Mouse (Mus musculus) layer of hippocampus, postnatal 25 days (tissue): ENCODE data around the gene Mest. TPM values are rescaled to one million over a fixed set of nuclear protein-coding genes. Genes with fewer than 3 reads are reported as not detected.

Experiments used
- DNase-seq, 2 experiments: peaks; one replicate each; pipeline ENCODE4 v3.0.0; 2022; ENCODE audit warnings: mixed read lengths in 2 of 2, low spot score in 1 of 2; ENCODE audit errors: extremely low spot score in 1 of 2
- microRNA-seq, 2 experiments: library from miRNA; unstranded; fragments of <30 nt; microRNA quantifications; one replicate each; pipeline ENCODE4 v1.2.0; 2021
- total RNA-seq, 2 experiments: library from RNA; stranded (reverse); gene quantifications; 2 replicates each; pipeline ENCODE4 v1.2.3; 2021

Mest gene
- total RNA-seq, 2 experiments from 2014 or later: 49.8 to 50.2 TPM

GRCm38 (mm10) chr6:30737548-30738463 lies 14.5 kb downstream of the Mest start:
- peak; percentile 66 to 68 for DNase-seq

DNA sequence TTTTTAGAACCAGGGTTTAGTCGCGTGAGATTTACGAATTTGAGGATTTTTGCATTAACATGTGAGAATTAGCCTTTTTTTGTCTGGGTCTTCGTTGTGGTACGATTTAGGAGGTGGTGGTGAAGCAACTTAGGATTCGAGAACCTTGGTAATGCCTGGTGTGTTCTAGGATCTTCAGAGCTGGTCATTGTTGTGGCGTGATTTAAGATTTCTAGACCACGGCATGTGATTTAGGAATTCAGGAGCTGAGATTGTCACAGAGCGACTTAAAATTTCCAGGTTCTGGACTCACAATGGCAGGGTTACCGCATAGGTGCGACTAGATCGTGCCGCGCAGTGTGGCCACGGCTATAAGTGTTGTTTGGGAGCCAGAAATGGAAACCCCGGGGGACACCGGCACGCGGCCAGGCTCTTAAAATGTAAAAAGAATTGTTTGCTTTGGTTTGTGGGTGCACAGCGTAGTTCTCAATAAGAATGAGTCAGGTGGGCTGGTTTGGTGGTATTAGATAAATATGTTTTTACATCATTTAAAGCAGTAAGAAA lies 15.2 kb downstream of the Mest start:
- no peak for DNase-seq

- DNase-seq: no peak
Observed at GRCm38 (mm10) chr6:30739177-30739747, 15.9 kb downstream of the Mest start.

DNA sequence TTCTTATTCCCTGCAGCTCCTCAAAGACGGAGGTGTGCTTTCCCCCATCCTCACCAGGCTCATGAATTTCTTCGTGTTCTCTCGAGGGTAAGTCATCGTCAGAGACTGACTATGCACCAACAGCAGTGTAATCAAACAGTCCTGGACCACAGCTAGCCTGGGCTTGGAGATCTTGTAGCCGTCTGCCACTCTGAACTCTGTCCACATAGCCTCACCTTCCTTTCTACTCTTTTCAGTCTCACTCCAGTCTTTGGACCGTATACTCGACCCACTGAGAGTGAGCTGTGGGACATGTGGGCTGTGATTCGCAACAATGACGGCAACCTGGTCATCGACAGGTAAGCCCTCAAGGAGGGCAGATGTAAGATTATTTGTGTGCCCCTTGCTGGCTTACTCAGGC lies 21.5 kb downstream of the Mest start:
- no peak for DNase-seq

DNA sequence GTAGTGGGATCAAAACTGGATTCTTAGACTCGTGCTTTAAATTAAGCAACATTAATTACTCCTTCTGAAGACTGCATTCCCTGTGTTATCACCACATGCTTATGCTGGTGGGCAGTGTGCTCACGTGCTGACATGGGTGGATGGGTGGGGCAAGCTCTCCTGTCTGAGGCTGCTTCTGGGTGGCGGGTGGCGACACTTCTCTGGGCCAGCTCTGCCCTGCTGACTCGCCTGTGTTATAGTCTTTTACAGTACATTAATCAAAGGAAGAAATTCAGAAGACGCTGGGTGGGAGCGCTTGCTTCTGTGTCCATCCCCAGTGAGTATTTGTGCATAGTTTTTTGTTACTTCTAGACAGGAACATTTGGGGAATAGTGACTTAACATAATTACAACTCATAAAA lies 22.2 kb downstream of the Mest start:
- no peak for DNase-seq

DNA sequence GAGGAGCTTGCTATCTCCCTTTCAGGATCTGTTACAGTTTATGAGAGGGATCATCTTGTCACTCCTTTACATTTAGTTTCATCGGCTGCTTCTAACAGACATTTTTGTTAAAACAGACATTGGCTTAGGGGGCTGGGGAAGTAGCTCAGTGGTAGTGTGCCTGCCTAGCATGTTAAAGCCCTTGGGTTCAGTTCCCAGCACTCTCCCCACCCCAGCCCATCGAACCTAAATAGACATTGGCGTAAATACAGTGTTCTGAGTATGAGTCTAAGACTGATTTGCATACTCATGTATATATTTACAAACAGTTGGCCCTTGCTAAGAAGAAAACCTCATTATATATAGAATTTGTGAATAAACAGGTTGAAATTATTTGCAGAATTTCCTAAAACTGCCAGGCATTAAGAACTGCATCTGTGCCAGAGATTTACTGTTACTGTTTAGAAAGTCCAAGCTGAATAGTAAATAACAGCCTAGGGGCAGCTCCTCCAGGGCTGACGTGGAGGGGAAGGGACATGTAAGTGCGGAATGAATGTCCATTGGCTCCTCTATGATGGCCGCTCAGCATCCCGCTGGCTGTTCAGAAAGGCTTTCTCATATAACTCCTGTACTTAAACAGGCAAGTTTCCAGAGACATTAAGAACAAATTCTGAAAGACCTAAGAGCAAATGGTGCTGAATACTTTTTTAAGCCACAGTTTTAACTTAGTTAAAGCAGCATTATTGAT lies 24.4 kb downstream of the Mest start:
- DNase-seq: no peak

GRCm38 (mm10) chr6:30748358-30748910 lies 25.1 kb downstream of the Mest start:
- peak in 1 of 2 experiments; percentile 21 for DNase-seq

DNA sequence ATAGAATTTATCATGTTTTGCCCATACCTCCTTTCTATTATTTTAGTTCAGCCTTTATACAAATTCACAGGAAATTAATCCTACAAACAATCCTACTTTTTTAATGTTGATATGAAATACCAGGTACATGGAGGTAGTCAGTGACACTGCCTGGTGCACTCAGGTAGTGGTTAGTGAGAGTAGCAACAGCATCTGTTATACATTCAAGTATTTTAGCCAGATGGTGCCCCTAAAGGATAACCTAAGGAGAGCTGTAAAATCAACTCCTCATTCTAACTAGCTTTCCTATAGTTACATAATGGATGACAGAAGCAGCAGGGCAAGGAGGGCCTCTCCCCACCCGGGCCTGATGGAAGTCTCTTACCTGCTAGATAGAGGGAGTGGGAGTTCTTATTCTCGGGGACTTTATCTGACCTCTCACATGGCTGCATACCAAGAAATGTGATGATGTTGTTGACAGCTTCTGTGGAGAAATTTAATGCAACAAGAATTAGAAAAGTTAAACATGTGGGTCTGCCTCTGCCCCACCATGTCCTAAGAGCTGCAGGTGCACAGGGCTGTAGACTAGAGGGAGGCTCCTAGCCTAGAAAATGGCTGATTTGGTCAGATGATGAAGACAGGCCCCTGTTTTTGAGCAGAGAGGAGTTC lies 25.8 kb downstream of the Mest start:
- DNase-seq: no peak

- no peak for DNase-seq
Observed at GRCm38 (mm10) chr6:30749892-30750291, 26.5 kb downstream of the Mest start.

DNA sequence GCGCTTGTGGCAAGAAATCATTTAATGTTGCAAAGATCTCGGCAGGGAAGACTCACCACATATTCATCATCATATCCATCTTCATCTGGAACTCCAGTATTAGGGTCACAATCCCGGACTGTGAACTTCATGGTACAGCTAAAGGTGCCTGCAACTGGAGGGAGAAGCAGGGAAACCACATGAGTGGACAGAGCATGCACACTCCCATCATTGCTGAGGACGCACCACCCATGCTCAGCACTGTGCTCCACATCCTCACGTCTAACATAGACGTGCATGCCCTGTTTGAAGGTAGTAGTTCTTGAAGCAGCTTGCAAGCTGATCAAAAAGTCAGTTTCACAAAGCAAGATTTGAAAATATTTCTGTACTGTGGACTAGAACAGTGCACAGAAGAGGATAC lies 27.1 kb downstream of the Mest start:
- no peak for DNase-seq

- no peak for DNase-seq
Observed at GRCm38 (mm10) chr6:30751209-30751608, 27.9 kb downstream of the Mest start.

Small RNA genes lying within 50 kb of the gene (microRNA-seq; reads per million reads assigned to microRNA genes)
- 2,077 to 3,002 reads per million in 2 experiments for gene Mir335

Other genes with a start within 250 kb of the Mest start
- 10 to 100 TPM; 15.8 to 20.7 TPM for gene Tmem209, start 213.8 kb upstream of the Mest start, total RNA-seq
- gene Ssmem1, start 213.7 kb upstream of the Mest start, total RNA-seq: 1 to 10 TPM in 1 of 2 experiments, under 1 TPM in 1; 0.37 to 1.2 TPM
- 1 to 10 TPM; 1.2 to 1.4 TPM for gene Cpa2, start 182.0 kb upstream of the Mest start, total RNA-seq
- gene Cpa4, start 155.2 kb upstream of the Mest start, total RNA-seq: not detected
- gene Cpa5, start 112.5 kb upstream of the Mest start, total RNA-seq: not detected
- gene Cpa1, start 84.3 kb upstream of the Mest start, total RNA-seq: not detected
- 1 to 10 TPM; 5.5 to 7.2 TPM for gene Cep41, start 29.8 kb upstream of the Mest start, total RNA-seq
- 10 to 100 TPM; 82.0 to 82.5 TPM for gene Copg2, start 173.2 kb downstream of the Mest start, total RNA-seq
- not detected for gene Tsga13, start 192.0 kb downstream of the Mest start, total RNA-seq
- gene Klf14, start 235.5 kb downstream of the Mest start, total RNA-seq: under 1 TPM in 1 of 2 experiments, not detected in 1; 0.42 TPM